Mouse (Mus musculus): ENCODE results near the gene Fam193a. TPM values are rescaled to one million over a fixed set of nuclear protein-coding genes. Genes with fewer than 3 reads are reported as not detected.

Gene Fam193a
- polyA plus RNA-seq, 1 experiment from 2014 or later, result 12.3 TPM

DNA sequence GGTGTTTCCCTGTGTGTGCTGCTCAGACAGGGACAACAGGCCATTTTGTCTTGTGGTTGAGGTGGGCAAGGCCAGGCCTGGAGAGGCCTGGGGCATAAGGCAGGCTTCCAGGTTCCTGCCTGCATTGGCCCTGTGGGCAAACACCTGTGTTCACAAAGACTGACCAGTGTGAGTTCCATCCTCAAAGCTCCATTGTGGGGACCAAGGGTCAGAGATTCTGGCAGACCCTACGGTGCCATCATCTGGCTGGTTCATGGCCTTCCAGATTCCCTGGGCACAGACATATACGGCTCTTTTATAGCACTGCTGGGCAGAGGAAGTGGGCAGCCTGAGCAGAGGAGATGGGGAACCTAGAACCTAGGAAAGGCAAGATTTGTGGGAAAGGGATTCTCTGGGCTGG lies 157.6 kb downstream of the Fam193a start:
- Histone ChIP-seq H3K4me2 (no peak overlapping the region), H3K36me3 (no peaks in the 10 kb centered on the region), H3K4me1 (peaks cover 9% of the 10 kb centered on the region), H3K9me3 (no peaks in the 10 kb centered on the region), H3K4me3 (no peak overlapping the region), H3K27me3 (no peaks in the 10 kb centered on the region), H3K9ac (no peak overlapping the region), H3K27ac (no peak overlapping the region)
- no peak for ATAC-seq (ENCODE audit: insufficient number of reproducible peaks, low FRiP score, low TSS enrichment, low read depth)
- WGBS, result 82% methylated on average over 2 of the region's 2 CpGs

DNA sequence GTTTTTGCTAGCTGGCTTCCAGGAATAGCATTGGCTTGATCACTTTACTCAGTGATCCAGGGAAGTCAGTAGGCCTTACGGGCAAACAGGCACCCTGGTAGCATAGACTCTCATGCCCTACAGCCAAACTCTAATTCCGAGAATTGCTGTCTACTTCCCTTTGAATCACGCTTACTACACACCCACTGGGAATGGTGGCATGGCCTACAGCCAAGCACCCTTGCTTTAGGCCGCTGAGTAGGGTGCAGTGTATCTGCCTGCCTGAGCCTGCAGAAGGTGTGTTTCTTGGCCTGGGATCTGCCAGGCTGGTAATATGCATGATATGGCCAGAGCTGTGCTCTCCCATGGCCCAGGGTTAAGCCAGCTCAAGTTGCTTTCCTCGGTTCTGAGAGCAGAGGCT lies 159.0 kb downstream of the Fam193a start:
- no peak overlapping the region for H3K4me2 ChIP-seq
- ATAC-seq (ENCODE audit: insufficient number of reproducible peaks, low FRiP score, low TSS enrichment, low read depth), result no peak
- H3K9ac ChIP-seq, result no peak overlapping the region
- no peaks in the 10 kb centered on the region for H3K36me3 ChIP-seq
- 66% methylated on average over 5 of the region's 5 CpGs for WGBS
- H3K4me1 ChIP-seq, result peaks cover 9% of the 10 kb centered on the region
- no peaks in the 10 kb centered on the region for H3K27me3 ChIP-seq
- no peak overlapping the region for H3K27ac ChIP-seq
- H3K9me3 ChIP-seq, result no peaks in the 10 kb centered on the region
- no peak overlapping the region for H3K4me3 ChIP-seq

DNA sequence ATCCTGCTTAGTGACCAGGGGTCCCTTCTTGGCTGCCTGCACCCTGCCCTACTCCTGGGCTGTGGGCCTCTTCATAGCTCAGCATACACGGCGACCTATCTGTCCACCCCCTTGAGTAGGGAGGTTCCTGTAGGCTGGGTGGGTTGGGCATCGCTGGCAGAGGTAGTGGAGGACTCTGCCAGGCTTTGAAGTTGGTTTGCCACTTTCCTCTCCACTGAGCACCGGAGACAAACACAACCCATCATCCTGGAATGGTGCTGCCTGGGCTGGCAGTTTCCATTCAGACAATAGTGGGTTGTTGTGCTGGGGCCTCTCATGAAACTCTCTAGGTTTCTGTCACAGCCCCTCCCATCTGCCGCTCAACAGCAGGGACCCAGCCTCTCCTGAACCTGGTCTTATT lies 160.4 kb downstream of the Fam193a start:
- Histone ChIP-seq H3K4me3 (no peak overlapping the region), H3K9me3 (no peaks in the 10 kb centered on the region), H3K27me3 (no peaks in the 10 kb centered on the region), H3K9ac (no peak overlapping the region), H3K4me1 (peaks cover 9% of the 10 kb centered on the region), H3K36me3 (no peaks in the 10 kb centered on the region), H3K27ac (no peak overlapping the region), H3K4me2 (no peak overlapping the region)
- 75% methylated on average over 5 of the region's 5 CpGs for WGBS
- ATAC-seq (ENCODE audit: insufficient number of reproducible peaks, low FRiP score, low TSS enrichment, low read depth), result no peak

DNA sequence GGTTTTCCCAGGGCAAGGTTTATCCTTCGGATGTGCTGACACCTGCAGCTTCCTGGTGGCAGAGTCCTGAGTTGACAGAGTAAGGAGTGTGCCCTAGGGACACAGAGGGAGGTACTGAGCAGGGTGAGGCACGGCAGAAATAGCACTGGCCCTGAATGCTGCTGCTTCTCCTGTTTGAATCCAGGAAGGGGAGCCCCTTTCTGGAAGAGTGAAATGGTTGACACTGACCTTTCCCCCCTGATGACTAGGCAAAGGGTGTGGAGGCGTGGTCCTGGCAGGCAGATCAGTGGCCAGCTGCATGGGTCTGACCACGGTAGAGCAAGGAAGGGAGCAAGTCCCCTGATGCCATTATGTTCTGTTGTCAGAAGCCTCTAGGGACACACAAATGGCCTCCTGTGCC lies 161.0 kb downstream of the Fam193a start:
- H3K4me2 ChIP-seq, result no peak overlapping the region
- ATAC-seq (ENCODE audit: insufficient number of reproducible peaks, low FRiP score, low TSS enrichment, low read depth), result no peak
- H3K36me3 ChIP-seq, result no peaks in the 10 kb centered on the region
- H3K9me3 ChIP-seq, result no peaks in the 10 kb centered on the region
- H3K4me3 ChIP-seq, result no peak overlapping the region
- no peak overlapping the region for H3K27ac ChIP-seq
- WGBS, result 45% methylated on average over 4 of the region's 4 CpGs
- H3K27me3 ChIP-seq, result no peaks in the 10 kb centered on the region
- no peak overlapping the region for H3K9ac ChIP-seq
- peaks cover 9% of the 10 kb centered on the region for H3K4me1 ChIP-seq

DNA sequence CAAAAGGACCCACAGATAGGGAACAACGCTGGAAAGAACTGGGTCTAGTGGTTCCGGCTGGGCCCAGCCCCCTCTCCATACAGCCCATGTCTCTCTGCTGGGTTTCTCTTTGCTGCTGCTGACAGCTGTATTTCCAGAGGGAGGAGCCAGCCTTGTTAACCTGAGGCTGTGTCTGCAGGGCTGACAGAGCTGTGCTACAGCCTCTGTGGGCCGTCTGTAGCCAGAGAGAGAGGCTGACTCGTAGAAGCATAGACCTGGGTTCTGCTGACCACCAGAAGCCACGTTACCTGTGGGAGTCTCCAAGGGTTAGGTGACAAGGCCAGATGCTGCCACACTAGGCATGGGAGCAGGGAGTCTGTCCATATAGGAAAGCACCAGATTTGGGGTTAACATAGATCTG lies 163.3 kb downstream of the Fam193a start:
- Histone ChIP-seq H3K36me3 (no peaks in the 10 kb centered on the region), H3K9ac (no peak overlapping the region), H3K4me1 (peaks cover 3% of the 10 kb centered on the region; the same call in 1 of the 2 replicates), H3K27ac (no peak overlapping the region), H3K4me3 (no peak overlapping the region), H3K27me3 (no peaks in the 10 kb centered on the region), H3K9me3 (no peaks in the 10 kb centered on the region), H3K4me2 (no peak overlapping the region)
- WGBS, result 69% methylated on average over 5 of the region's 5 CpGs
- ATAC-seq (ENCODE audit: insufficient number of reproducible peaks, low FRiP score, low TSS enrichment, low read depth), result no peak

DNA sequence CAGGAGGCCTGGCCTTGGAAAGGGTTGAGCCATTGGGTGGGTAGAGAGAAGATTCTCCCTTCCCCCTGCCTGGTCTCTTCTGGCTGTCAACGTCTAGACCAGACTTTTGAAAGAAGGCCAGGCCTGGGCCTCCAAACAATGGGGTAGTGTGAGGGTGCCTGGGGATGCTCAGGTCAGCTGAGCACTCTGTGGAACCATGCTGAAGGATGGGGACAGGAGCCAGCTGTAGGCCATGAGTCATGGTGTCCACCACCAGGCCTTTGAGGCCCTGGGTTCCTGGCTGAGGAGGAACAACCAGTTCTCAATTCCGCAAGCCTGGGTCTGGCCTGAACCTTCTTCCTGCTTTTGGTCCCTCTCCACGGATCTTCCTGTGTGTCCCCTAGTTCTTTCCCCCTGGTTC lies 164.1 kb downstream of the Fam193a start:
- H3K4me1 ChIP-seq, result peaks cover 7% of the 10 kb centered on the region; the same call in 1 of the 2 replicates
- no peak for ATAC-seq (ENCODE audit: insufficient number of reproducible peaks, low FRiP score, low TSS enrichment, low read depth)
- H3K27ac ChIP-seq, result no peak overlapping the region
- H3K27me3 ChIP-seq, result no peaks in the 10 kb centered on the region
- 64% methylated on average over 3 of the region's 3 CpGs for WGBS
- H3K4me2 ChIP-seq, result no peak overlapping the region
- H3K4me3 ChIP-seq, result no peak overlapping the region
- H3K36me3 ChIP-seq, result no peaks in the 10 kb centered on the region
- H3K9me3 ChIP-seq, result no peaks in the 10 kb centered on the region
- H3K9ac ChIP-seq, result no peak overlapping the region

DNA sequence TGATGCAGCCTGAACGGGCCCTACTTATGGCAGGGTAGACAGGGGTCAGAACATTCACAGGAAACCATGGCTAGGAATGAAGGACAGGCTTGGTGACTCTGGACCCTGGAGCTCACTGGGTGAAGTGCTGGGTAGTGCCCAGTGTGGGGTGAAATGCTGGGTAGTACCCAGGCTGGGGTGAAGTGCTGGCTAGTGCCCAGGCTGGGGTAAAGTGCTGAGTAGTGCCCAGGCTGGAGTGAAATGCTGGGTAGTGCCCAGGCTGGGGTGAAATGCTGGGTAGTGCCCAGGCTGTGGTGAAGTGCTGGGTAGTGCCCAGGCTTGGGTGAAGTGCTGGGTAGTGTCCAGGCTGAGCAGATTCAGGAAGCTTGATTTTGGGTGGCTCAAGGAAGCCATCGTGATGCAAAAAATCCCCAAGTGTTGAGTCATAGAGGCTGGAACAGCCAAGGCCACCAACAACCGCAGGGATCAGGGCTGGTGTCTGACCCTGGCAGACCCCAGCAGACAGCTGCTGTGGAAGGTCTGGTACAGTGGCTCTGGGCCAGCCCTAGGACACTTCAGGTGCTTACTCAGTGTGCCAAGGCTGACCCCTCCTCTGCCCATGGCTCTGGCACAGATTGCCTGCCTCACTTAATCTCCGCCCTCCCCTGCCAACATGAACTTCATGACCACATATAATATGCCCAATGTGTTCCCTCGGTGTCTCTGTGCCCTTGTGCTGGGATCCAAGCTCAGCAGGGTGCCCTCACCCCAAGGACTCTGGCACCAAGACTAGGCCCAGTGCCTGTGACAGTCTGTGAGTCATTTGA lies 165.2 kb downstream of the Fam193a start:
- Histone ChIP-seq H3K4me2 (no peak overlapping the region), H3K9ac (no peak overlapping the region), H3K4me1 (peaks cover 7% of the 10 kb centered on the region; the same call in 1 of the 2 replicates), H3K9me3 (no peaks in the 10 kb centered on the region), H3K36me3 (no peaks in the 10 kb centered on the region), H3K27ac (no peak overlapping the region), H3K27me3 (no peaks in the 10 kb centered on the region), H3K4me3 (no peak overlapping the region)
- ATAC-seq (ENCODE audit: insufficient number of reproducible peaks, low FRiP score, low TSS enrichment, low read depth), result no peak
- 80% methylated on average over 5 of the region's 5 CpGs for WGBS

DNA sequence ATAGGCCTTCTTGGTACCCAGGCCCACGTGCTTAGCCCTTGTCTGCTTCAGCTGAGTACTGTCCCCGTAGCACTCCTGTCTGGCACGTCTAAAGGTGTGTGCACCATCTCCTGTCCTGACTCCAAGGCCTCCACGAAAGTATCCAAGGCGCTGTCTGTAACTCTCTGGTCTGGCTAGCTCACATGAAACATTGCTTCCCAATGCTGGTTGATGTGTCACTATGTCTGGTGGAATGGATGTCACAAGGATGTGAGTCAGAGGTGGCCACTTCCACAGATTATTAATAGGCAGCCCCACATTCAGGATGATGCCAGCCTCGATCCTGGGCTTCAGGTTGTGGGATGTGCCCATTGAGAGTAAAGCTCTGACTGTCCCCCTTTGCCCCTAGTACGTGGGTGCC lies 166.1 kb downstream of the Fam193a start:
- Histone ChIP-seq H3K27me3 (no peaks in the 10 kb centered on the region), H3K9ac (no peak overlapping the region), H3K27ac (no peak overlapping the region), H3K36me3 (no peaks in the 10 kb centered on the region), H3K4me3 (no peak overlapping the region), H3K4me1 (peaks cover 5% of the 10 kb centered on the region; the same call in 1 of the 2 replicates), H3K4me2 (no peak overlapping the region), H3K9me3 (no peaks in the 10 kb centered on the region)
- WGBS, result 84% methylated on average over 7 of the region's 7 CpGs
- ATAC-seq (ENCODE audit: insufficient number of reproducible peaks, low FRiP score, low TSS enrichment, low read depth), result no peak

Other genes with a start within 250 kb of the Fam193a start
- gene Poln, start 200.5 kb upstream of the Fam193a start, polyA plus RNA-seq (2015; fragmentation: Nextera tagmentation; extraction: Ambion mirVana), result 3.3 and 3.9 TPM in 2 replicates
- 28.1 and 29.4 TPM in 2 replicates for gene Haus3, start 200.4 kb upstream of the Fam193a start, polyA plus RNA-seq (2015; fragmentation: Nextera tagmentation; extraction: Ambion mirVana)
- gene Mxd4, start 182.2 kb upstream of the Fam193a start, polyA plus RNA-seq (2015; fragmentation: Nextera tagmentation; extraction: Ambion mirVana), result 40.3 and 42.4 TPM in 2 replicates
- gene Zfyve28, start 81.5 kb upstream of the Fam193a start, polyA plus RNA-seq (2015; fragmentation: Nextera tagmentation; extraction: Ambion mirVana), result 0.82 and 1.1 TPM in 2 replicates
- gene Cfap99, start 81.3 kb upstream of the Fam193a start, polyA plus RNA-seq (2015; fragmentation: Nextera tagmentation; extraction: Ambion mirVana), result not detected in 2 replicates
- gene Rnf4, start 33.6 kb upstream of the Fam193a start, polyA plus RNA-seq (2015; fragmentation: Nextera tagmentation; extraction: Ambion mirVana), result 151 and 157 TPM in 2 replicates
- 26.2 and 29.2 TPM in 2 replicates for gene Tnip2, start 144.1 kb downstream of the Fam193a start, polyA plus RNA-seq (2015; fragmentation: Nextera tagmentation; extraction: Ambion mirVana)
- gene Sh3bp2, start 155.9 kb downstream of the Fam193a start, polyA plus RNA-seq (2015; fragmentation: Nextera tagmentation; extraction: Ambion mirVana), result 10.0 and 10.1 TPM in 2 replicates
- 185 and 197 TPM in 2 replicates for gene Add1, start 203.7 kb downstream of the Fam193a start, polyA plus RNA-seq (2015; fragmentation: Nextera tagmentation; extraction: Ambion mirVana)

Measured in limb, embryonic 15.5 days (tissue).